Mouse (Mus musculus): ENCODE data around the gene Gm14296. TPM values are rescaled to one million over a fixed set of nuclear protein-coding genes. Genes with fewer than 3 reads are reported as not detected.

Gene Gm14296
- 48.9 TPM for polyA plus RNA-seq (2014; fragmentation: Illumina TruSeq; extraction: RNeasy Lipid Tissue Mini Kit (QIAGEN cat#74804); ENCODE audit: low read depth, low replicate concordance)

GRCm38 (mm10) chr2:176927709-176928108 is at the start of gene Gm14296:
Gene Gm14296 (minus strand): TSS chr2:176927809.

Other genes with a start within 250 kb of the Gm14296 start
- 116 TPM for gene Gm14305, start 219.5 kb downstream of the Gm14296 start, polyA plus RNA-seq (2014; fragmentation: Illumina TruSeq; extraction: RNeasy Lipid Tissue Mini Kit (QIAGEN cat#74804); ENCODE audit: low read depth, low replicate concordance)
- gene Gm14295, start 129.2 kb downstream of the Gm14296 start, polyA plus RNA-seq (2014; fragmentation: Illumina TruSeq; extraction: RNeasy Lipid Tissue Mini Kit (QIAGEN cat#74804); ENCODE audit: low read depth, low replicate concordance): 47.1 TPM
- gene Gm14408, start 96.7 kb downstream of the Gm14296 start, polyA plus RNA-seq (2014; fragmentation: Illumina TruSeq; extraction: RNeasy Lipid Tissue Mini Kit (QIAGEN cat#74804); ENCODE audit: low read depth, low replicate concordance): not detected
- gene Gm14419, start 73.1 kb upstream of the Gm14296 start, polyA plus RNA-seq (2014; fragmentation: Illumina TruSeq; extraction: RNeasy Lipid Tissue Mini Kit (QIAGEN cat#74804); ENCODE audit: low read depth, low replicate concordance): 27.9 TPM
- gene Gm14401, start 146.5 kb upstream of the Gm14296 start, polyA plus RNA-seq (2014; fragmentation: Illumina TruSeq; extraction: RNeasy Lipid Tissue Mini Kit (QIAGEN cat#74804); ENCODE audit: low read depth, low replicate concordance): 0.50 TPM